In the genomic region with DNA sequence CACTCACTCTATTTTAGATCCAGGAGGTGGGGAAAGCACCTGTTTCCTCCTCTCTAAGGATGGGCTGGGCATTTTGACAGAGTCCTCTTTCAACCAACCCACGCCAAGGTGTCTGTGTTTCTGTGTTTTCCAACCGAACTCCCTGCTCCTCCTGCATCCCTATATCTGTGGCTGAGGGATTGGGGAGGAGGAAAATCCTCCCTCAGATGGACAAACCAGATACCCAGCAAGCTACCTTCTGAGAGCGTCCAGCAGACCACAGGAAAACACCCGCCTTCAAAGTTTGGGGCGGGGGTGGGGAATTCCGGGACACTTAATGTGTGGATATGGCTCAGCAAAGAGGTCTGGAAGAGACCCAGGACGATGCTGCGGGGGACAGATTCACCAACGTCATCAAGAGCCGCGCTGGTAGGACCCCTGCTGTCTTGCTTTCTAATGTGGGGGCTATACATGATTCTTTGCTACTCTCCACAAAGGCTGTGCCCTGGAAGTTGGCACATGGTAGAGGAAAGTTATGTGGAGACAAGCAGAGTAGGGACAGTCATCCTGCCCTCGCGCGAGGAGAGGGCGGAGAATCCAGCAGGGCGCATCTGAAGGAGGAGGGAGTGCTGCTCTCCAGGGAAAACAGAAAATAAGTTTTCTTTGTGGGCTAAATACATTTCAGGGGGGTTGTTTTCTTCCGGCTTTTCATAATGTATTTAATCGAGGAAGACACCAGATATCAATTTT, we compare ENCODE assay signal across 7 mouse cellular contexts.
DNase-seq lines count a peak whose midpoint lies in the region; ATAC-seq and TF ChIP-seq lines count a peak whose summit lies in the region.

No protein-coding gene starts in this region.

- H3K4me3 ChIP-seq in lung, embryonic 16.5 days (ENCODE audit: low read length) = 0 out of 2 replicates have a peak overlapping the region, but pooled peaks have one; percentile 15
- no peak overlapping the region for H3K4me3 ChIP-seq in lung, postnatal 0 days (ENCODE audit: low read depth, low read length)
- no peak overlapping the region for H3K4me3 ChIP-seq in hindbrain, embryonic 11.5 days (ENCODE audit: low read depth, low read length)
- H3K4me3 ChIP-seq in midbrain, embryonic 13.5 days (replicated peaks) = peak overlapping the region; percentile 31
- H3K4me3 ChIP-seq in thymus, adult 2 months (ENCODE audit: control insufficient read depth, insufficient read depth, low read length) = no peak overlapping the region

- 27% methylated on average over 18 of the region's 18 CpGs for WGBS in lung, embryonic 16.5 days
- WGBS in lung, postnatal 0 days = 27% methylated on average over 18 of the region's 18 CpGs
- WGBS in hindbrain, embryonic 11.5 days = 21% methylated on average over 18 of the region's 18 CpGs
- 24% methylated on average over 18 of the region's 18 CpGs for whole genome bisulfite sequencing in midbrain, embryonic 13.5 days
- 24% methylated on average over 18 of the region's 18 CpGs for WGBS in thymus, adult 2 months

- H3K27me3 ChIP-seq in lung, embryonic 16.5 days (ENCODE audit: control insufficient read depth, insufficient read depth, low read depth, low read length) = no peaks in the 10 kb centered on the region
- no peaks in the 10 kb centered on the region for H3K27me3 ChIP-seq in lung, postnatal 0 days (replicated peaks; ENCODE audit: insufficient read depth, low read length)
- H3K27me3 ChIP-seq in hindbrain, embryonic 11.5 days (ENCODE audit: control insufficient read depth, insufficient read depth, low read length) = no peaks in the 10 kb centered on the region
- no peaks in the 10 kb centered on the region for H3K27me3 ChIP-seq in midbrain, embryonic 13.5 days
- no peaks in the 10 kb centered on the region for H3K27me3 ChIP-seq in thymus, adult 2 months (ENCODE audit: control insufficient read depth, insufficient read depth, low read length)

- no peak for ATAC-seq in lung, embryonic 16.5 days (ENCODE audit: low read depth)
- no peak for ATAC-seq in lung, postnatal 0 days
- ATAC-seq in hindbrain, embryonic 11.5 days (ENCODE audit: low FRiP score) = no peak
- ATAC-seq in midbrain, embryonic 13.5 days = peak; percentile 40; the same call in 1 of the 2 replicates

- peak overlapping the region; percentile 35; the same call in 1 of the 2 replicates for H3K4me2 ChIP-seq in lung, embryonic 16.5 days (ENCODE audit: low read depth, low read length)
- no peak overlapping the region for H3K4me2 ChIP-seq in lung, postnatal 0 days (replicated peaks; ENCODE audit: low read depth, low read length)
- H3K4me2 ChIP-seq in hindbrain, embryonic 11.5 days (replicated peaks; ENCODE audit: low read depth, low read length) = peak overlapping the region; percentile 25
- peak overlapping the region; percentile 51 for H3K4me2 ChIP-seq in midbrain, embryonic 13.5 days (replicated peaks)

- TF ChIP-seq EP300 in lung, postnatal 0 days (IDR thresholded peaks at IDR 0.05) = no peak

- H3K9me3 ChIP-seq in lung, embryonic 16.5 days (ENCODE audit: control insufficient read depth, low read length) = no peaks in the 10 kb centered on the region
- no peaks in the 10 kb centered on the region for H3K9me3 ChIP-seq in lung, postnatal 0 days (ENCODE audit: low read length)
- H3K9me3 ChIP-seq in hindbrain, embryonic 11.5 days (ENCODE audit: control insufficient read depth, low read length) = no peaks in the 10 kb centered on the region
- H3K9me3 ChIP-seq in midbrain, embryonic 13.5 days = no peaks in the 10 kb centered on the region

- no peak overlapping the region for H3K27ac ChIP-seq in lung, embryonic 16.5 days (ENCODE audit: low read length)
- H3K27ac ChIP-seq in lung, postnatal 0 days (ENCODE audit: low read length) = no peak overlapping the region
- no peak overlapping the region for H3K27ac ChIP-seq in hindbrain, embryonic 11.5 days (ENCODE audit: low read depth, low read length)
- H3K27ac ChIP-seq in midbrain, embryonic 13.5 days = no peak overlapping the region
- no peak overlapping the region for H3K27ac ChIP-seq in thymus, adult 2 months (ENCODE audit: control insufficient read depth, insufficient read depth, low read length)

- H3K36me3 ChIP-seq in lung, embryonic 16.5 days (ENCODE audit: control insufficient read depth, insufficient read depth, low read length) = no peaks in the 10 kb centered on the region
- H3K36me3 ChIP-seq in lung, postnatal 0 days (ENCODE audit: insufficient read depth, low read length) = no peaks in the 10 kb centered on the region
- H3K36me3 ChIP-seq in hindbrain, embryonic 11.5 days (ENCODE audit: control insufficient read depth, insufficient read depth, low read length) = no peaks in the 10 kb centered on the region
- H3K36me3 ChIP-seq in midbrain, embryonic 13.5 days = no peaks in the 10 kb centered on the region
- no peaks in the 10 kb centered on the region for H3K36me3 ChIP-seq in thymus, adult 2 months (ENCODE audit: control insufficient read depth, insufficient read depth, low read length)

- TF ChIP-seq CTCF in lung, postnatal 0 days (IDR thresholded peaks at IDR 0.05) = no peak
- no peak for TF ChIP-seq CTCF in thymus, adult 2 months (IDR thresholded peaks at IDR 0.05; ENCODE audit: borderline replicate concordance, control insufficient read depth, extremely low read depth, insufficient read depth, low read length, poor library complexity)

- no peak for TF ChIP-seq POLR2A in thymus, adult 2 months (IDR thresholded peaks at IDR 0.05; ENCODE audit: control insufficient read depth, extremely low read depth, insufficient read depth, low read length, poor library complexity)

- no peaks in the 10 kb centered on the region for H3K4me1 ChIP-seq in lung, embryonic 16.5 days (replicated peaks; ENCODE audit: control insufficient read depth, insufficient read depth, low read length)
- no peaks in the 10 kb centered on the region for H3K4me1 ChIP-seq in lung, postnatal 0 days (ENCODE audit: insufficient read depth, low read depth, low read length)
- H3K4me1 ChIP-seq in hindbrain, embryonic 11.5 days (replicated peaks; ENCODE audit: control insufficient read depth, insufficient read depth, low read length) = no peaks in the 10 kb centered on the region
- H3K4me1 ChIP-seq in midbrain, embryonic 13.5 days (replicated peaks) = no peaks in the 10 kb centered on the region
- H3K4me1 ChIP-seq in thymus, adult 2 months (replicated peaks; ENCODE audit: control insufficient read depth, insufficient read depth, low read length) = no peaks in the 10 kb centered on the region

- no peak overlapping the region for H3K9ac ChIP-seq in lung, embryonic 16.5 days (ENCODE audit: low read length)
- H3K9ac ChIP-seq in lung, postnatal 0 days (replicated peaks; ENCODE audit: low read depth) = no peak overlapping the region
- no peak overlapping the region for H3K9ac ChIP-seq in hindbrain, embryonic 11.5 days (ENCODE audit: low read depth, low read length)
- H3K9ac ChIP-seq in midbrain, embryonic 13.5 days (replicated peaks) = no peak overlapping the region; the same call in 1 of the 2 replicates

- no peak for DNase-seq in lung, postnatal 0 days (ENCODE audit: low spot score)
- DNase-seq in hindbrain, embryonic 11.5 days (ENCODE audit: low spot score) = peak; percentile 2
- DNase-seq in urinary bladder, postnatal 10 days (ENCODE audit: low spot score) = no peak
- DNase-seq in gastrocnemius, postnatal 10 days = no peak
- DNase-seq in thymus, adult 2 months = no peak

Comparison
In these comparisons a context has a peak if more than half of its experiments do, and no peak if none do; other contexts are left out.
1. H3K4me3 ChIP-seq: peak in lung, embryonic 16.5 days (single experiment) and midbrain, embryonic 13.5 days (single experiment); none in lung, postnatal 0 days (single experiment), hindbrain, embryonic 11.5 days (single experiment) and thymus, adult 2 months (single experiment).